Mouse (Mus musculus) forebrain, postnatal 0 days (tissue): ENCODE results near the gene Clpb. TPM values are rescaled to one million over a fixed set of nuclear protein-coding genes. Genes with fewer than 3 reads are reported as not detected.
A peak's percentile ranks its signal among the peaks of the same experiment; 100 is the strongest.

Experiments
- ATAC-seq: fragments of 200-750 bp; cut with Nextera tagmentation; 2 replicates; pipeline ENCODE4 v1.8.0; 2017; ENCODE audit warnings: mild to moderate bottlenecking, moderate library complexity
- DNase-seq: peaks from one replicate; pipeline ENCODE4 v3.0.0-alpha.2; 2015
- H3K27ac ChIP-seq: fragments of 300-500 bp; sonication (generic); 2 replicates; pipeline ENCODE4 v1.5.1; 2014; ENCODE audit warnings: low read depth, mild to moderate bottlenecking, antibody characterized with exemption, low read length, moderate library complexity, mixed read lengths
- H3K27me3 ChIP-seq: fragments of 300-500 bp; sonication (generic); 2 replicates; pipeline ENCODE4 v1.6.1; 2014; ENCODE audit warnings: mild to moderate bottlenecking, low read length, mixed read lengths; ENCODE audit not compliant: insufficient read depth
- H3K36me3 ChIP-seq: fragments of 300-500 bp; sonication (generic); 2 replicates; pipeline ENCODE4 v1.6.1; 2014; ENCODE audit warnings: mild to moderate bottlenecking, moderate library complexity; ENCODE audit not compliant: insufficient read depth
- H3K4me1 ChIP-seq: fragments of 300-500 bp; sonication (generic); 2 replicates; pipeline ENCODE4 v1.6.1; 2014; ENCODE audit warnings: antibody characterized with exemption; ENCODE audit not compliant: insufficient read depth
- H3K4me2 ChIP-seq: fragments of 300-500 bp; sonication (generic); 2 replicates; pipeline ENCODE4 v1.6.1; 2014; ENCODE audit warnings: low read depth, mild to moderate bottlenecking, moderate library complexity
- H3K4me3 ChIP-seq: fragments of 300-500 bp; sonication (generic); 2 replicates; pipeline ENCODE4 v1.5.1; 2014; ENCODE audit warnings: low read depth, low read length, mixed read lengths
- H3K9ac ChIP-seq: fragments of 300-500 bp; sonication (generic); 2 replicates; pipeline ENCODE4 v1.6.1; 2014; ENCODE audit warnings: mild to moderate bottlenecking
- H3K9me3 ChIP-seq: fragments of 300-500 bp; sonication (generic); 2 replicates; pipeline ENCODE4 v1.6.1; 2016; ENCODE audit warnings: low read length
- CTCF ChIP-seq: sonication (generic); IDR thresholded peaks from 2 replicates; pipeline ENCODE4 v1.5.1; 2016; ENCODE audit warnings: antibody characterized with exemption, control low read depth, low read depth
- WGBS: fragments of 180-500 bp; shearing (Covaris S2); extraction: QIAGEN DNeasy Blood & Tissue Kit; methylation state at CpG from one replicate; pipeline ENCODE4 v1.1.7; 2014; 5-methylcytosine and 5-hydroxymethylcytosine counted together
- polyA plus RNA-seq: library from polyadenylated mRNA; unstranded; fragments of >200 nt; fragmentation: Nextera tagmentation; extraction: Ambion mirVana; gene quantifications from 2 replicates; pipeline ENCODE4 v1.2.1, GENCODE M21; 2015
- total RNA-seq: library from RNA; depleted of rRNA; stranded (reverse); fragments of >200 nt; gene quantifications from 2 replicates; pipeline ENCODE4 v1.2.3, GENCODE M21; 2014; rRNA removed

Gene Clpb
- total and polyA plus RNA-seq, 2 experiments from 2014 or later, result 38.3 to 45.9 TPM

DNA sequence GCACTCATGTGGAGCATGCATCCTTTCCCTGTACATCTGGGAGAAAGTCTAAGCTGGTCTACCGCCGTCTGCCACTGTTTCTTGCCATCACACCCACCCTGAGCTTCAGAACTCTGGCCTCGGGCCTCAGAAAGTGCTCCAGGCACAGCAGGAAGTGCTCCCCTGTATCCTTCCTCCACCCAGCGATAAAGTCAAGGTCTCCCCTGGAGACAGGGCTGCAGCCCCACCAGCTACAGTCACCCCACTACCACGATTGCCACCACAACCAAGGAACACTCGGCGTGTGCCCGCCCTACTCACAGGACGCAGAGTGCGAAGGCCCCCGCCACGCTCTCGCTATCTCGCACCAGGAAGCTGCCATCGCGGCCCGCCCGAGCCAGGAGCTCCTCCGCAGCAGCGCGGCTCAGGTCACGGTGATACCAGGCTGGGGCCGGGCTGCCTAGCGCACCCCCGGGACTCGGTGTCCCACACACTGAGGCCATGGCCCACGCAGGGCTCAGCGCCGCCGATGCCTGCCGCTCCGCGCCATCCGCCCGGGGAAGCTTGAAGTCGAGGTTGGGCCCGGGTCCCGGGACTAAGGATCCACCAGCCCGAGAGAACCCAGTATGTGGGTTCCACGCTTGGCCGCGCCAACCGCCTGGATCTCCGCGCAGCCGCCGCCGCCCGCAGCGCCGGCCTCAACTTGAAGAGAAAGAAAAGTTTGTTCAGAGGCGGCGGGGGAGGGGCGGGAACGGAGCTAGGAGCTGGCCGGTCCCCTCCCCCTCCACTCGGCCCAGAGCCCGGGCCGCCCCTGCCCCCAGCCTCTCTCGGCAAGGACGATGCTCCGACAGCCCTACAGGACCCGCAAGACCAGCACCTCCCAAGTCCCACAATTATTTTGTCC, 173.1 kb downstream of the Clpb start:
- H3K4me3 ChIP-seq, result peak overlapping the region; percentile 50
- H3K27ac ChIP-seq, result peak overlapping the region; percentile 17
- no peaks in the 10 kb centered on the region for H3K4me1 ChIP-seq
- TF ChIP-seq CTCF, result no peak
- ATAC-seq (peak; percentile 32), DNase-seq (peak; percentile 53)
- no peaks in the 10 kb centered on the region; the same call in 1 of the 2 replicates for H3K27me3 ChIP-seq
- H3K4me2 ChIP-seq, result peak overlapping the region; percentile 99
- H3K9me3 ChIP-seq, result no peaks in the 10 kb centered on the region
- peaks cover 4% of the 10 kb centered on the region; the same call in 1 of the 2 replicates for H3K36me3 ChIP-seq
- WGBS, result under 1% methylated on average over 62 of the region's 63 CpGs
- peak overlapping the region; percentile 51 for H3K9ac ChIP-seq

DNA sequence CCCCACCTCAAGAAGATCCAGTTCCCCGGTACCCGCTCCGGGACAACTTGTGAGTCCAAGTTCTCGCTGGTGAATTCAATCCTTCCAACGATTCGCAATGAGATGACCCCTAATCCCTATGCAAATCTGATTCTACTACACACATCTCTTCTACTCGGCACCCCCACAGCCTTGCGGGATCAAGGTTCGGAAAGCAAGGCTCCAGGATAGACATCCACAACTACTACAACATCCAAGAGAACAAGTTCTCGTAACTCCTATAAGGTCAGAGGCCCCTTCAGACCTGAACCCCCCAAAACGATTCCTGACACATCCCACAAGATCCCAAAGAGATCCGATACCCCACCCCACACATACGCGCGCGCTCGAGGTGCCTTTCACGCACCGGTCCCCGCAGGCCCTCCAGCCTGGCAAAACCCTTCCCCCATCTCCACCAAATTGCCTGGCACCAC, 173.7 kb downstream of the Clpb start:
- Histone ChIP-seq H3K4me2 (peak overlapping the region; percentile 99), H3K27ac (peak overlapping the region; percentile 17), H3K4me3 (peak overlapping the region; percentile 50), H3K27me3 (no peaks in the 10 kb centered on the region; the same call in 1 of the 2 replicates), H3K9ac (peak overlapping the region; percentile 51), H3K9me3 (no peaks in the 10 kb centered on the region), H3K36me3 (no peaks in the 10 kb centered on the region), H3K4me1 (no peaks in the 10 kb centered on the region)
- no peak for DNase-seq
- TF ChIP-seq CTCF, result no peak
- ATAC-seq, result no peak
- under 1% methylated on average over 20 of the region's 20 CpGs for WGBS

DNA sequence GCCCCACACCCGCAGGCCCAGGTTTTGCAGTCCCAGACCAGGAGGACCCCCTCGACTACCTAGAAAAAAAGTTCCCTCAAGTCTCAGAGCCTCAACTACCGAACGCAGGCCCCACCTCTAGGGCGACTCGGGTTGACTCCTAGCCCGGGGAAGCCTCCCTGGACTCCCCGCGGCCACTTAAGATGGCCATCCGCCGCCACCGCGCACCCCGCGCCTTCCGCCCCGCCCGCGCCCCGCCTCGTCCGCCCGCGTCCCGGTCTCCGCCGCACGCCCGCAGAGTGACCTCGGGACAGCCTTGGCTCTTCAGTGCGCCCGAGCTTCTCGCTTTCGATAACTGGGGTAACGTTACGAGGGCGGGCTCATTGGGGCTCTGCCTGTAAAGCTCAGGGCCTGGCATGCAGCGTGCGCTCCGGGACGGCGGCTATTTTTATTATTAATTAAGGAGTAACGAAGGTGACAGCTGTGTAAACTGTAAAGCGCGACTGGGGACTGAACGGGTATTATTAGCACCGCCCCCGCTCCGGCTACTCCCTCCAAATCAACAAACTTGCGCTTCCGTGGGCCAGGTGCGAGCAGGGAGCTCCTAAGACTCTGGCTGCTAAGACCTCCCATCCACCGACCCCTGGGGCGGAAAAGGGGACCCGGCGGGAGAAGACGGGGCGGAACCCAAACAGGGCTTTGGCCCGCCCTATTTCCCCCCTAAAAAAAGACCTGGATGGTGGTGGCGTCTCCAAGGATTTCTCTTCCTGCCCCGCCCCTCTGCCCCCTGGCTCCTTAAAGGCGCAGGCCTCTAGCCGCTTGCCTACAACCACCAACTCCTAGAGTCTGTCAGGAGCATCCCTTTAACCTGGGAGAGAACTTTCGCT, 174.4 kb downstream of the Clpb start, which contains the start of gene Inppl1:
TSS of gene Inppl1 (minus strand) at position 624 of the 866 bp plus-strand sequence.
- WGBS, result 2% methylated on average over 64 of the region's 64 CpGs
- H3K9me3 ChIP-seq, result no peaks in the 10 kb centered on the region
- ATAC-seq, result peak; percentile 75
- peak; percentile 72 for DNase-seq
- peak within 1 kb of the TSS; percentile 17 for H3K27ac ChIP-seq
- peak within 1 kb of the TSS; percentile 51 for H3K9ac ChIP-seq
- peak; percentile 31 for TF ChIP-seq CTCF
- no peaks in the 10 kb centered on the region for H3K4me1 ChIP-seq
- H3K4me2 ChIP-seq, result peak within 1 kb of the TSS; percentile 99
- H3K4me3 ChIP-seq, result peak within 1 kb of the TSS; percentile 50
- no peaks in the 10 kb centered on the region; the same call in 1 of the 2 replicates for H3K27me3 ChIP-seq
- H3K36me3 ChIP-seq, result no peaks in the 10 kb centered on the region

DNA sequence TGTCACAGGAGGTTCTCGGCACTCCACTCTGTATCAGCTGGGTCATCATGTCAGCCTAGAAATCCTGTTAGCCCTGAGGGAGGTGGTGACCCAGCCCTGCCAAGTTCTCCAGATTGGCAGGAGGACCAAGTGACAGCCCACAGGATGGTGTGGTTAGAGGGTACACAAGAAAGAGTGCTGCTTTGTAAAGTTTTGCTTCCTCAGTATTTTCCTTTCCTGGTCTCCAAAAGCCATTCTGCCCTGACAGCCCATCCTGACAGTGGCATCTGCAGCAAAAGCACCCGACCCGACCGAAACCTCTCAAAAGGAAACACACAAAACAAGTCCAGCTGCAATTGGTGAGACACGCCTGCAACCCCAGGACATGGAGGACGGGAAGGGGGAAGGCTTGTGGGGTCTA, 180.8 kb downstream of the Clpb start:
- Histone ChIP-seq H3K4me1 (no peaks in the 10 kb centered on the region), H3K36me3 (no peaks in the 10 kb centered on the region), H3K4me3 (no peak overlapping the region), H3K9ac (no peak overlapping the region), H3K27ac (no peak overlapping the region), H3K27me3 (no peaks in the 10 kb centered on the region), H3K4me2 (no peak overlapping the region), H3K9me3 (no peaks in the 10 kb centered on the region)
- ATAC-seq (no peak), DNase-seq (no peak)
- WGBS, result 87% methylated on average over 6 of the region's 6 CpGs
- TF ChIP-seq CTCF, result no peak

Other genes starting within 250 kb of the Clpb start
- gene Pde2a, start 241.9 kb upstream of the Clpb start, total RNA-seq, result 94.2 and 104 TPM in 2 replicates
- gene Pde2a, start 241.9 kb upstream of the Clpb start, polyA plus RNA-seq, result 66.2 and 72.4 TPM in 2 replicates
- not detected in 2 replicates for gene Art2b, start 78.0 kb upstream of the Clpb start, total RNA-seq
- not detected in 2 replicates for gene Art2b, start 78.0 kb upstream of the Clpb start, polyA plus RNA-seq
- gene Phox2a, start 154.7 kb downstream of the Clpb start, total RNA-seq, result not detected in 2 replicates
- gene Phox2a, start 154.7 kb downstream of the Clpb start, polyA plus RNA-seq, result not detected in 2 replicates
- gene Inppl1, start 174.6 kb downstream of the Clpb start, total RNA-seq, result 14.7 and 15.4 TPM in 2 replicates
- 6.6 and 9.6 TPM in 2 replicates for gene Inppl1, start 174.6 kb downstream of the Clpb start, polyA plus RNA-seq
- gene Folr2, start 193.6 kb downstream of the Clpb start, total RNA-seq, result 3.4 and 3.8 TPM in 2 replicates
- 2.5 and 3.0 TPM in 2 replicates for gene Folr2, start 193.6 kb downstream of the Clpb start, polyA plus RNA-seq
- 47.0 and 64.2 TPM in 2 replicates for gene Anapc15, start 200.1 kb downstream of the Clpb start, total RNA-seq
- 68.8 and 73.3 TPM in 2 replicates for gene Anapc15, start 200.1 kb downstream of the Clpb start, polyA plus RNA-seq
- 7.0 and 10.5 TPM in 2 replicates for gene Folr1, start 207.2 kb downstream of the Clpb start, total RNA-seq
- gene Folr1, start 207.2 kb downstream of the Clpb start, polyA plus RNA-seq, result 38.5 and 49.6 TPM in 2 replicates
- gene Lamtor1, start 242.3 kb downstream of the Clpb start, total RNA-seq, result 96.3 and 105 TPM in 2 replicates
- gene Lamtor1, start 242.3 kb downstream of the Clpb start, polyA plus RNA-seq, result 176 and 205 TPM in 2 replicates
- gene Tomt, start 242.7 kb downstream of the Clpb start, total RNA-seq, result not detected in 2 replicates
- gene Tomt, start 242.7 kb downstream of the Clpb start, polyA plus RNA-seq, result 0.27 and 0.34 TPM in 2 replicates